Mouse (Mus musculus) MEL (cell line): ENCODE measurements at regions not wholly inside any gene's neighbourhood (a gene's known extent, or its start where the extent isn't known, plus 50 kb on each side); places are given as distances from the start of the nearest gene placed in this dataset.

Source experiments
- CTCF ChIP-seq, 3 experiments: IDR thresholded peaks in 2 of 3; conservative IDR thresholded peaks in 1 of 3; 2 replicates each; pipeline ENCODE4 v1.5.1; 2011 to 2012; ENCODE audit warnings: low read length in 3 of 3, low read depth in 2 of 3, mild to moderate bottlenecking in 2 of 3, improper control_type of control experiment in 1 of 3, inconsistent platforms in 1 of 3, mixed read lengths in 1 of 3, moderate library complexity in 1 of 3; ENCODE audit not compliant: control insufficient read depth in 1 of 3, insufficient read depth in 1 of 3, poor library complexity in 1 of 3, severe bottlenecking in 1 of 3
- GATA1 ChIP-seq: IDR thresholded peaks from 2 replicates; pipeline ENCODE4 v1.6.1; 2011; ENCODE audit warnings: low read depth, low read length, improper control_type of control experiment
- TAL1 ChIP-seq: IDR thresholded peaks from 2 replicates; pipeline ENCODE4 v1.6.1; 2012; ENCODE audit warnings: mild to moderate bottlenecking, inconsistent platforms, low read length, moderate library complexity, mixed read lengths
- ZC3H11A ChIP-seq: IDR thresholded peaks from 2 replicates; pipeline ENCODE4 v1.6.1; 2012; ENCODE audit warnings: low read depth, mild to moderate bottlenecking, inconsistent platforms, low read length, improper control_type of control experiment

- TF ChIP-seq CTCF (IDR thresholded peaks at IDR 0.05 in 2 of 3, conservative IDR thresholded peaks at IDR 0.05 in 1 of 3; ENCODE audit: control insufficient read depth in 1 of 3, insufficient read depth in 1 of 3, low read depth in 2 of 3, low read length in 3 of 3, poor library complexity in 1 of 3, severe bottlenecking in 1 of 3) = no peak
- no peak for TF ChIP-seq TAL1
- TF ChIP-seq GATA1 = no peak
- no peak for TF ChIP-seq ZC3H11A
These were observed 431.2 kb downstream of the Ccser2 start for GRCm38 (mm10) chr14:36537402-36537801.
